Mouse (Mus musculus) limb, embryonic 11.5 days (tissue): Measurements from ENCODE around the gene Vwa7. TPM values are rescaled to one million over a fixed set of nuclear protein-coding genes. Genes with fewer than 3 reads are reported as not detected.
A peak's percentile ranks its signal among the peaks of the same experiment; 100 is the strongest.
"Not testable (repeated sequence)": the region's sequence is repeated elsewhere in the genome, so short reads cannot be mapped to it uniquely, and the experiment has no call there.

Experiments used
- ATAC-seq: fragments of 200-750 bp; cut with Nextera tagmentation; 2 replicates; pipeline ENCODE4 v1.8.0; 2017; ENCODE audit warnings: low read depth; ENCODE audit not compliant: insufficient number of reproducible peaks, low FRiP score, low TSS enrichment
- DNase-seq: peaks from one replicate; pipeline ENCODE4 v3.0.0-alpha.2; 2015; ENCODE audit warnings: low spot score
- H3K27ac ChIP-seq: fragments of 300-500 bp; sonication (generic); replicated peaks from 2 replicates; pipeline ENCODE4 v1.5.1; 2014; ENCODE audit warnings: low read depth, mild to moderate bottlenecking, low read length
- H3K27me3 ChIP-seq: fragments of 300-500 bp; sonication (generic); 2 replicates; pipeline ENCODE4 v1.6.1; 2014; ENCODE audit warnings: mild to moderate bottlenecking, low read length, mixed read lengths; ENCODE audit not compliant: control insufficient read depth, insufficient read depth
- H3K36me3 ChIP-seq: fragments of 300-500 bp; sonication (generic); 2 replicates; pipeline ENCODE4 v1.6.1; 2014; ENCODE audit warnings: mild to moderate bottlenecking, low read length, moderate library complexity, mixed read lengths; ENCODE audit not compliant: control insufficient read depth, insufficient read depth
- H3K4me1 ChIP-seq: fragments of 300-500 bp; sonication (generic); 2 replicates; pipeline ENCODE4 v1.6.1; 2014; ENCODE audit warnings: low read length, mixed read lengths; ENCODE audit not compliant: control insufficient read depth, insufficient read depth
- H3K4me2 ChIP-seq: fragments of 300-500 bp; sonication (generic); 2 replicates; pipeline ENCODE4 v1.6.1; 2014; ENCODE audit warnings: low read depth, mild to moderate bottlenecking, moderate library complexity; ENCODE audit not compliant: severe bottlenecking
- H3K4me3 ChIP-seq: fragments of 300-500 bp; sonication (generic); 2 replicates; pipeline ENCODE4 v1.5.1; 2014; ENCODE audit warnings: low read depth, low read length
- H3K9ac ChIP-seq: fragments of 300-500 bp; sonication (generic); 2 replicates; pipeline ENCODE4 v1.6.1; 2014; ENCODE audit warnings: mild to moderate bottlenecking, low read length
- H3K9me3 ChIP-seq: fragments of 300-500 bp; sonication (generic); 2 replicates; pipeline ENCODE4 v1.6.1; 2016; ENCODE audit warnings: low read length; ENCODE audit not compliant: control insufficient read depth
- WGBS: fragments of 180-500 bp; shearing (Covaris S2); extraction: QIAGEN DNeasy Blood & Tissue Kit; methylation state at CpG from one replicate; pipeline ENCODE4 v1.1.7; 2014; 5-methylcytosine and 5-hydroxymethylcytosine counted together
- polyA plus RNA-seq: library from polyadenylated mRNA; unstranded; fragments of >200 nt; fragmentation: Nextera tagmentation; extraction: Ambion mirVana; gene quantifications from 2 replicates; pipeline ENCODE4 v1.2.1, GENCODE M21; 2014

The Vwa7 gene
- 0.07 and 0.16 TPM in 2 replicates for polyA plus RNA-seq

DNA sequence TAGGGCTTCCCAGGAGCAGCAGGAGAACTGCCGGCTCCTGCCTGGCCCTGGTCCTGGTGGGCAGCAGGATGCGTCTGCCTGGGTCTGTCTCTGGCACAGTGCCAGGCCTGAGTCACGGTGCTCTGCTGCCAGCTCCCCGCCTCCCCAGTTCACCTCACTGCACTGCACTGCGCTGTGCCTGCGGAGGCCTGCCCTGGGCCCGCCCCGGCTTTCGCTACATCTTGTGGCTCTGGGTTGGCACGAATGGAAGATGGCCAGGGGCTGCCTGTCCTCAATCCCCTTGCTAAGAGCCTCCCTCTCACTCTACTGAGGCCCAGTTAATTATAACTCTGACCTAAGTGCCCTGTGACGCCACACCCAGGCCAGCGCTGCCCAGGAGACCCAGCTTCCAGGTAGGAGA lies at the start of gene Vwa7:
Gene Vwa7 (plus strand): TSS at position 204 of the 400 bp plus-strand sequence.
- H3K9me3 ChIP-seq = no peaks in the 10 kb centered on the region
- no peak for ATAC-seq
- no peak within 1 kb of the TSS for H3K27ac ChIP-seq
- 0 out of 2 replicates have a peak, but pooled peaks cover 1% of the 10 kb centered on the region for H3K4me1 ChIP-seq
- no peak for DNase-seq
- WGBS = 84% methylated on average over 12 of the region's 12 CpGs
- no peak within 1 kb of the TSS for H3K4me2 ChIP-seq
- H3K27me3 ChIP-seq = no peaks in the 10 kb centered on the region
- no peak within 1 kb of the TSS for H3K9ac ChIP-seq
- peaks cover 50% of the 10 kb centered on the region for H3K36me3 ChIP-seq
- H3K4me3 ChIP-seq = no peak within 1 kb of the TSS

GRCm38 (mm10) chr17:34969822-34970221 lies 46.6 kb upstream of the Vwa7 start, which contains the start of gene Gm20481:
Gene Gm20481 (plus strand): TSS chr17:34969912.
- not testable (repeated sequence) for DNase-seq, H3K9ac ChIP-seq, H3K27ac ChIP-seq, H3K36me3 ChIP-seq, ATAC-seq, H3K4me1 ChIP-seq, H3K9me3 ChIP-seq, H3K4me3 ChIP-seq, H3K4me2 ChIP-seq
- peaks cover 22% of the 10 kb centered on the region for H3K27me3 ChIP-seq
- 64% methylated on average over 6 of the region's 11 CpGs for WGBS

DNA sequence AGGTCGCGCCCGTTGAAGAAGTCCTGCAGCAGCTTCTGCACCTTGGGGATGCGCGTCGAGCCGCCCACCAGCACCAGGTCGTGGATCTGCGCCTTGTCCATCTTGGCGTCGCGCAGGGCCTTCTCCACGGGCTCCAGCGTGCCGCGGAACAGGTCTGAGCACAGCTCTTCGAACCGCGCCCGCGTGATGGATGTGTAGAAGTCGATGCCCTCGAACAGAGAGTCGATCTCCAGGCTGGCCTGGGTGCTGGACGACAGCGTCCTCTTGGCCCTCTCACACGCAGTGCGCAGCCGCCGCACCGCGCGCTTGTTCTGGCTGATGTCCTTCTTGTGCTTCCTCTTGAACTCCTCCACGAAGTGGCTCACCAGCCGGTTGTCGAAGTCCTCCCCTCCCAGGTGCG lies 45.5 kb upstream of the Vwa7 start:
- 41% methylated on average over 17 of the region's 37 CpGs for WGBS
- not testable (repeated sequence) for DNase-seq, H3K27ac ChIP-seq, H3K36me3 ChIP-seq, H3K4me1 ChIP-seq, H3K9me3 ChIP-seq, ATAC-seq, H3K4me2 ChIP-seq, H3K4me3 ChIP-seq, H3K9ac ChIP-seq
- peaks cover 22% of the 10 kb centered on the region for H3K27me3 ChIP-seq

GRCm38 (mm10) chr17:34971694-34972068 lies 44.7 kb upstream of the Vwa7 start:
- H3K27me3 ChIP-seq = peaks cover 22% of the 10 kb centered on the region
- not testable (repeated sequence) for H3K4me1 ChIP-seq, DNase-seq, H3K27ac ChIP-seq, H3K9me3 ChIP-seq, H3K36me3 ChIP-seq, H3K9ac ChIP-seq
- H3K4me3 ChIP-seq = peak overlapping the region; percentile 20; the same call in 1 of the 2 replicates
- H3K4me2 ChIP-seq = peak overlapping the region; percentile 59
- ATAC-seq = peak; percentile 59
- 6% methylated on average over 19 of the region's 43 CpGs for WGBS

GRCm38 (mm10) chr17:34972069-34972749 lies 44.2 kb upstream of the Vwa7 start, which contains the start of the genes Hspa1a and Hspa1l:
Gene Hspa1a (minus strand): TSS chr17:34972156.
Gene Hspa1l (plus strand): TSS chr17:34972703.
- DNase-seq = peak; percentile 71
- not testable (repeated sequence) for H3K9ac ChIP-seq, H3K9me3 ChIP-seq, H3K27ac ChIP-seq, H3K36me3 ChIP-seq, H3K4me1 ChIP-seq
- peak within 1 kb of the TSS; percentile 30 for H3K4me3 ChIP-seq
- peak within 1 kb of the TSS; percentile 59 for H3K4me2 ChIP-seq
- ATAC-seq = peak; percentile 87
- 2% methylated on average over 30 of the region's 33 CpGs for WGBS
- H3K27me3 ChIP-seq = peaks cover 22% of the 10 kb centered on the region

GRCm38 (mm10) chr17:34975581-34976492 lies 40.5 kb upstream of the Vwa7 start:
- H3K36me3 ChIP-seq = no peaks in the 10 kb centered on the region
- ATAC-seq (no peak), DNase-seq (no peak)
- WGBS = 75% methylated on average over 3 of the region's 3 CpGs
- H3K9me3 ChIP-seq = no peaks in the 10 kb centered on the region
- no peak overlapping the region for H3K27ac ChIP-seq
- no peak overlapping the region for H3K4me3 ChIP-seq
- H3K4me1 ChIP-seq = peaks cover under 1% of the 10 kb centered on the region; the same call in 1 of the 2 replicates
- no peaks in the 10 kb centered on the region for H3K27me3 ChIP-seq
- no peak overlapping the region for H3K9ac ChIP-seq
- H3K4me2 ChIP-seq = no peak overlapping the region

DNA sequence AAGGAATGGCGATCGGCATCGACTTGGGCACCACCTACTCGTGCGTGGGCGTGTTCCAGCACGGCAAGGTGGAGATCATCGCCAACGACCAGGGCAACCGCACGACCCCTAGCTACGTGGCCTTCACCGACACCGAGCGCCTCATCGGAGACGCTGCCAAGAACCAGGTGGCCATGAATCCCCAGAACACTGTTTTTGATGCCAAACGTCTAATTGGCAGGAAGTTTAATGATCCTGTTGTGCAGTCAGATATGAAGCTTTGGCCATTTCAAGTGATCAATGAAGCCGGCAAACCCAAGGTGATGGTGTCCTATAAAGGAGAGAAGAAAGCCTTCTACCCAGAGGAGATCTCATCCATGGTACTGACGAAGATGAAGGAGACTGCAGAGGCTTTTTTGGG lies 39.4 kb upstream of the Vwa7 start:
- Histone ChIP-seq H3K4me3 (no peak overlapping the region), H3K4me1 (peaks cover 2% of the 10 kb centered on the region; the same call in 1 of the 2 replicates), H3K27me3 (no peaks in the 10 kb centered on the region), H3K27ac (no peak overlapping the region), H3K9me3 (no peaks in the 10 kb centered on the region), H3K9ac (no peak overlapping the region), H3K36me3 (no peaks in the 10 kb centered on the region), H3K4me2 (no peak overlapping the region)
- ATAC-seq = no peak
- WGBS = 95% methylated on average over 20 of the region's 20 CpGs
- DNase-seq = no peak

DNA sequence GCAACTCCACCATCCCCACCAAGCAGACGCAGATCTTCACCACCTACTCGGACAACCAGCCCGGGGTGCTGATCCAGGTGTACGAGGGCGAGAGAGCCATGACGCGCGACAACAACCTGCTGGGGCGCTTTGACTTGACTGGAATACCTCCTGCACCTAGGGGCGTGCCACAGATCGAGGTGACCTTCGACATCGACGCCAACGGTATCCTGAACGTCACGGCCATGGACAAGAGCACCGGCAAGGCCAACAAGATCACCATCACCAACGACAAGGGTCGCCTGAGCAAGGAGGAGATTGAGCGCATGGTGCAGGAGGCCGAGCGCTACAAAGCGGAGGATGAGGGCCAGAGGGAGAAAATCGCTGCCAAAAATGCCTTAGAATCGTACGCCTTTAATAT lies 38.1 kb upstream of the Vwa7 start:
- no peak overlapping the region for H3K4me3 ChIP-seq
- no peak overlapping the region for H3K4me2 ChIP-seq
- H3K9ac ChIP-seq = no peak overlapping the region
- ATAC-seq = no peak
- no peak for DNase-seq
- 89% methylated on average over 27 of the region's 27 CpGs for WGBS
- H3K9me3 ChIP-seq = no peaks in the 10 kb centered on the region
- no peaks in the 10 kb centered on the region for H3K36me3 ChIP-seq
- no peaks in the 10 kb centered on the region for H3K27me3 ChIP-seq
- H3K27ac ChIP-seq = no peak overlapping the region
- H3K4me1 ChIP-seq = peaks cover 8% of the 10 kb centered on the region
